Comparison of ENCODE assay signal across 28 mouse cellular contexts in genomic region chr5:121253816-121254497, GRCm38 (mm10). TPM values are rescaled to one million over a fixed set of nuclear protein-coding genes. Genes with fewer than 3 reads are reported as not detected.
DNase-seq lines count a peak whose midpoint lies in the region; ATAC-seq and TF ChIP-seq lines count a peak whose summit lies in the region.
"Had no signal": no experiment of that assay in that cellular context is flagged by ENCODE, and none has a peak within 500 bp of the region (broad histone marks: within the 10 kb centered on the region; RNA-seq: fewer than 3 reads in every experiment).

No protein-coding gene starts in this region.

- H3K4me1 ChIP-seq in liver, embryonic 15.5 days (replicated peaks) = peaks cover 62% of the 10 kb centered on the region
- no peaks in the 10 kb centered on the region for H3K4me1 ChIP-seq in forebrain, postnatal 0 days (ENCODE audit: insufficient read depth)
- H3K4me1 ChIP-seq in midbrain, embryonic 15.5 days = no peaks in the 10 kb centered on the region
- H3K4me1 ChIP-seq: hindbrain, embryonic 13.5 days; limb, embryonic 15.5 days had no signal

- TF ChIP-seq POLR2A in brain, embryonic 14.5 days (IDR thresholded peaks at IDR 0.05; ENCODE audit: borderline replicate concordance, extremely low read depth, insufficient read depth, insufficient read length, poor library complexity, severe bottlenecking) = no peak

- no peak for TF ChIP-seq CTCF in brain, embryonic 14.5 days (IDR thresholded peaks at IDR 0.05; ENCODE audit: borderline replicate concordance, extremely low read depth, insufficient read depth, insufficient read length)
- no peak for TF ChIP-seq CTCF in forebrain, postnatal 0 days (IDR thresholded peaks at IDR 0.05; ENCODE audit: low read depth)

- H3K9ac ChIP-seq in liver, embryonic 15.5 days = no peak overlapping the region
- H3K9ac ChIP-seq in forebrain, postnatal 0 days = no peak overlapping the region
- H3K9ac ChIP-seq in midbrain, embryonic 15.5 days = no peak overlapping the region
- H3K9ac ChIP-seq: forebrain, embryonic 13.5 days; hindbrain, embryonic 13.5 days; limb, embryonic 15.5 days had no signal

- H3K4me3 ChIP-seq in liver, embryonic 15.5 days (replicated peaks) = no peak overlapping the region
- H3K4me3 ChIP-seq in forebrain, postnatal 0 days (ENCODE audit: low read depth, low read length) = no peak overlapping the region
- no peak overlapping the region for H3K4me3 ChIP-seq in midbrain, embryonic 15.5 days
- H3K4me3 ChIP-seq: forebrain, embryonic 13.5 days; hindbrain, embryonic 13.5 days; limb, embryonic 10.5 days; limb, embryonic 15.5 days had no signal

- peak overlapping the region; percentile 19; the same call in 1 of the 2 replicates for H3K27ac ChIP-seq in liver, embryonic 15.5 days (replicated peaks)
- no peak overlapping the region for H3K27ac ChIP-seq in forebrain, postnatal 0 days (ENCODE audit: low read depth, low read length)
- H3K27ac ChIP-seq in midbrain, embryonic 15.5 days = no peak overlapping the region
- H3K27ac ChIP-seq: forebrain, embryonic 13.5 days; hindbrain, embryonic 13.5 days; limb, embryonic 10.5 days; limb, embryonic 15.5 days; stomach, postnatal 0 days had no signal

- peak; percentile 19 for DNase-seq in brain, embryonic 14.5 days (ENCODE audit: low read depth)
- peak; percentile 90 for DNase-seq in cerebellum, adult 11-12 months
- peak; percentile 91 for DNase-seq in cerebellum, adult 9-11 months
- no peak for DNase-seq in forebrain, postnatal 0 days
- no peak for DNase-seq in frontal cortex, postnatal 14 days (ENCODE audit: low spot score in 2 of 2)
- DNase-seq: adrenal gland, postnatal 10 days; B cell, adult 2 months; gastrocnemius, postnatal 25 days; heart, adult 11 months; heart, postnatal 4 days; kidney, adult 9 months; kidney, postnatal 10 days; lung, adult 2 months; lung, postnatal 14 days; midbrain, embryonic 14.5 days; right cerebral cortex, postnatal 25 days; spleen, adult 18-20 months; thymus, adult 18-20 months; thymus, postnatal 25 days had no signal

- H3K36me3 ChIP-seq in liver, embryonic 15.5 days (replicated peaks) = peaks cover 81% of the 10 kb centered on the region
- peaks cover 26% of the 10 kb centered on the region for H3K36me3 ChIP-seq in forebrain, postnatal 0 days (ENCODE audit: insufficient read depth)
- peaks cover 11% of the 10 kb centered on the region; the same call in 1 of the 2 replicates for H3K36me3 ChIP-seq in midbrain, embryonic 15.5 days (replicated peaks)

- no peak overlapping the region for H3K4me2 ChIP-seq in liver, embryonic 15.5 days
- no peak overlapping the region for H3K4me2 ChIP-seq in forebrain, postnatal 0 days (ENCODE audit: low read depth)
- H3K4me2 ChIP-seq in midbrain, embryonic 15.5 days = no peak overlapping the region
- H3K4me2 ChIP-seq: forebrain, embryonic 13.5 days; heart, embryonic 11.5 days; hindbrain, embryonic 13.5 days; limb, embryonic 15.5 days had no signal

- no peaks in the 10 kb centered on the region for H3K27me3 ChIP-seq in liver, embryonic 15.5 days
- H3K27me3 ChIP-seq in forebrain, postnatal 0 days (ENCODE audit: insufficient read depth, low read length) = no peaks in the 10 kb centered on the region
- no peaks in the 10 kb centered on the region for H3K27me3 ChIP-seq in midbrain, embryonic 15.5 days (replicated peaks)
- H3K27me3 ChIP-seq: forebrain, embryonic 13.5 days; hindbrain, embryonic 13.5 days; limb, embryonic 15.5 days had no signal

- ATAC-seq in liver, embryonic 15.5 days (ENCODE audit: insufficient read depth) = no peak
- ATAC-seq in forebrain, postnatal 0 days = no peak
- no peak for ATAC-seq in midbrain, embryonic 15.5 days (replicated peaks)
- ATAC-seq: forebrain, embryonic 13.5 days; intestine, embryonic 16.5 days had no signal

- 88% methylated on average over 18 of the region's 18 CpGs for WGBS in liver, embryonic 15.5 days (ENCODE audit: insufficient replicate concordance)
- WGBS in forebrain, postnatal 0 days = 87% methylated on average over 18 of the region's 18 CpGs
- 86% methylated on average over 18 of the region's 18 CpGs for WGBS in midbrain, embryonic 15.5 days

- H3K9me3 ChIP-seq in liver, embryonic 15.5 days (replicated peaks) = no peaks in the 10 kb centered on the region
- H3K9me3 ChIP-seq in forebrain, postnatal 0 days (ENCODE audit: low read length) = no peaks in the 10 kb centered on the region
- no peaks in the 10 kb centered on the region for H3K9me3 ChIP-seq in midbrain, embryonic 15.5 days
- H3K9me3 ChIP-seq: forebrain, embryonic 13.5 days; hindbrain, embryonic 13.5 days; limb, embryonic 10.5 days; limb, embryonic 15.5 days had no signal

RNA-seq across cellular contexts. Expression of gene Hectd4, which starts 33.9 kb away (rescaled TPM):
- polyA plus RNA-seq in brain, embryonic 14.5 days (2012; rRNA removed) = 60.2 and 75.7 TPM in 2 replicates
- 10.1 and 12.0 TPM in 2 replicates for polyA plus RNA-seq in liver, embryonic 15.5 days (2015; fragmentation: Nextera tagmentation; extraction: Ambion mirVana)
- 75.6 and 107 TPM in 2 replicates for total RNA-seq in forebrain, postnatal 0 days (2014; rRNA removed)
- polyA plus RNA-seq in forebrain, postnatal 0 days (2015; fragmentation: Nextera tagmentation; extraction: Ambion mirVana) = 8.3 and 14.0 TPM in 2 replicates
- 26.5 and 27.5 TPM in 2 replicates for polyA plus RNA-seq in midbrain, embryonic 15.5 days (2015; fragmentation: Nextera tagmentation; extraction: Ambion mirVana)

RNA-seq across cellular contexts. Expression of gene Rpl6, which starts 49.7 kb away (rescaled TPM):
- 622 and 680 TPM in 2 replicates for polyA plus RNA-seq in brain, embryonic 14.5 days (2012; rRNA removed)
- polyA plus RNA-seq in liver, embryonic 15.5 days (2015; fragmentation: Nextera tagmentation; extraction: Ambion mirVana) = 294 and 338 TPM in 2 replicates
- total RNA-seq in forebrain, postnatal 0 days (2014; rRNA removed) = 672 and 863 TPM in 2 replicates
- polyA plus RNA-seq in forebrain, postnatal 0 days (2015; fragmentation: Nextera tagmentation; extraction: Ambion mirVana) = 359 and 435 TPM in 2 replicates
- polyA plus RNA-seq in midbrain, embryonic 15.5 days (2015; fragmentation: Nextera tagmentation; extraction: Ambion mirVana) = 336 and 343 TPM in 2 replicates

Comparison
In these comparisons a context has a peak if more than half of its experiments do, and no peak if none do; other contexts are left out.
1. DNase-seq: peak in brain, embryonic 14.5 days (single experiment), cerebellum, adult 11-12 months (single experiment) and cerebellum, adult 9-11 months (single experiment); none in forebrain, postnatal 0 days (single experiment) and frontal cortex, postnatal 14 days (0 of 2).